Mouse (Mus musculus) C2C12 (cell line): ENCODE data around the gene Gm37240. TPM values are rescaled to one million over a fixed set of nuclear protein-coding genes. Genes with fewer than 3 reads are reported as not detected.

Experiments
- H3K27me3 ChIP-seq: one replicate; pipeline ENCODE4 v1.6.1; 2011; ENCODE audit not compliant: control insufficient read depth, insufficient read depth, insufficient read length
- H3K36me3 ChIP-seq: one replicate; pipeline ENCODE4 v1.6.1; 2011; ENCODE audit not compliant: control insufficient read depth, insufficient read depth
- H3K4me3 ChIP-seq: one replicate; pipeline ENCODE4 v1.5.1; 2011; ENCODE audit warnings: mild to moderate bottlenecking, control low read depth; ENCODE audit not compliant: poor library complexity, insufficient read depth, severe bottlenecking
- H3K79me2 ChIP-seq: one replicate; pipeline ENCODE4 v1.6.1; 2011; ENCODE audit not compliant: control insufficient read depth, insufficient read depth
- H3K79me3 ChIP-seq: one replicate; pipeline ENCODE4 v1.6.1; 2011; ENCODE audit warnings: low read depth, control low read depth
- H3ac ChIP-seq: one replicate; pipeline ENCODE3; 2011; ENCODE audit warnings: low read depth; ENCODE audit not compliant: control insufficient read depth, insufficient read length
- CEBPB ChIP-seq: IDR thresholded peaks from one replicate; pipeline ENCODE4 v1.6.1; 2011; ENCODE audit warnings: low read depth, mild to moderate bottlenecking, control low read depth, moderate library complexity
- CTCF ChIP-seq: IDR thresholded peaks from one replicate; pipeline ENCODE4 v1.5.1; 2011; ENCODE audit not compliant: control insufficient read depth, insufficient read depth, insufficient read length
- FOSL1 ChIP-seq: IDR thresholded peaks from one replicate; pipeline ENCODE4 v1.8.0; 2011; ENCODE audit warnings: mild to moderate bottlenecking, low read length; ENCODE audit not compliant: poor library complexity, insufficient read depth, severe bottlenecking
- MAX ChIP-seq: IDR thresholded peaks from one replicate; pipeline ENCODE4 v1.6.1; 2011; ENCODE audit warnings: mild to moderate bottlenecking, control low read depth
- MYOD1 ChIP-seq: IDR thresholded peaks from one replicate; pipeline ENCODE4 v1.6.1; 2011; ENCODE audit warnings: low read depth; ENCODE audit not compliant: control insufficient read depth, insufficient read length
- MYOG ChIP-seq: IDR thresholded peaks from one replicate; pipeline ENCODE4 v1.6.1; 2011; ENCODE audit not compliant: control insufficient read depth, insufficient read length; ENCODE audit errors: extremely low read depth
- USF1 ChIP-seq: IDR thresholded peaks from one replicate; pipeline ENCODE4 v1.6.1; 2011; ENCODE audit warnings: low read depth, mild to moderate bottlenecking, control low read depth, moderate library complexity
- polyA plus RNA-seq: library from polyadenylated mRNA; unstranded; fragments of >200 nt; fragmentation: generic; extraction: Trizol; gene quantifications from one replicate; pipeline ENCODE4 v1.2.1, GENCODE M21; 2012; ENCODE audit warnings: missing spikeins

Gene Gm37240
- polyA plus RNA-seq, 1 experiment = 7.3 TPM

DNA sequence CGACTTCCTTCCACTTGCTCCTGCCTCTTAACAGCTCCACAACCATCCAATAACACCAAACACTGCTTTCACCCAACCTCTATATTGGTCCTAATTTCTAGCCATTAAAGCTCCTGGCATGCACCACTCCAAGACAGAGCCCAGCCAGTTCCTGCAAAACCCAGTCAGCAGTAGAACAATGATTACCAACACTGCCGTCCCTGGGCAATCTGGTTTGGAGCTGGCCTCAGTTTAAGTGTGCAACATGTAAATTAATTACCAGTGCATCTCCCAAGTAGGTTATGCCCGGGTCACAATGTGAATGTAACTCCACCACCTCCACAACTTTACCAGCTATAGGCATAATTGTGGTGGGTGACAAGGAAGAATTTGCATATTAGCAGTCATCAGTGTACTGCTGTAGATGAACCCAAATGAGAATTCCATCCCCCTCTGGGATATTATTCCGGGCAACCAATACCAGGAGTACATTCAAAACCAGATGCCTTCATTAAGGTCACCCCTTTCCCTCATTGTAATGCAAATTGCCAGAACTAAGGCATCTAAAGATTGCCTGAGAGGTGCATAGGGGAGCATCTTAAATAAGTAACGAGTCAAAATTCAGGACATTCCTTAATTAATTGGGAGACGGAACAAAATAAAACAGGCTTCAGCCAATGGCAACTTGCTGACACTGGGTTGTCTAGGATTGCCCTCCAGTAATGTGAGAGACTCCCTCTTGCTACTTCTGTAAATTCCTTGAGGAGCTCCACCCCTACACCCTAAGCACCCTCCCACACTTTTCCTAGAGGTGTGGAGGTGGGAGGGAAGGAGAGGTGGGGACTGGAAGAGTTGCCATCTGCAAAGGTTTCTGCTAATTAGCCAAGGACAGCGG, 549.2 kb downstream of the Gm37240 start:
- TF ChIP-seq MYOG (no peak), CTCF (no peak), FOSL1 (no peak), MYOD1 (no peak), MAX (no peak), USF1 (no peak), CEBPB (no peak)
- Histone ChIP-seq H3ac (no peak overlapping the region), H3K79me2 (no peaks in the 10 kb centered on the region)

DNA sequence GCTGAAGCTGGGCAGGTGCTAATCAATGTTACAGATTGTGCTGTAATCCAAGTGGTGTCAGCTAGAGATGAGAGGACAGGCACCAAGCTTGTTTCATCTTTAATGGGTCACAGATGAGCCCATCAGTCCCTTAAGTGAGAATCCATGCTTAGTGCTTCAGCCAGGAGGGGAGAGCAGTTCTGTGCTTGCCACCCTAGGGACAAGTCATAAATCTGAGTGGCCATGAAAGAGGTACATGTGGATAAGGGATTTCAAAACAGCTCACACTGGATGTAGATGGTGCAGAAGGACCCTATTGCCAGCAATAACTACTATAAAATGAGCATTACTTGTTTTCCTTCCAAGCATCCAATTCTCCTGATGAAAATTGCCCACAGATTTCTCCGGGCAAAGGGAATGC, 551.8 kb downstream of the Gm37240 start:
- no peaks in the 10 kb centered on the region for H3K79me2 ChIP-seq
- TF ChIP-seq USF1 (no peak), CTCF (no peak), FOSL1 (no peak), CEBPB (no peak), MAX (no peak), MYOG (no peak), MYOD1 (no peak)

More for the DNA sequence above, 549.2 kb downstream of the Gm37240 start:
- Histone ChIP-seq H3K4me3 (no peak overlapping the region), H3K27me3 (no peaks in the 10 kb centered on the region), H3K36me3 (no peaks in the 10 kb centered on the region), H3K79me3 (no peaks in the 10 kb centered on the region)

DNA sequence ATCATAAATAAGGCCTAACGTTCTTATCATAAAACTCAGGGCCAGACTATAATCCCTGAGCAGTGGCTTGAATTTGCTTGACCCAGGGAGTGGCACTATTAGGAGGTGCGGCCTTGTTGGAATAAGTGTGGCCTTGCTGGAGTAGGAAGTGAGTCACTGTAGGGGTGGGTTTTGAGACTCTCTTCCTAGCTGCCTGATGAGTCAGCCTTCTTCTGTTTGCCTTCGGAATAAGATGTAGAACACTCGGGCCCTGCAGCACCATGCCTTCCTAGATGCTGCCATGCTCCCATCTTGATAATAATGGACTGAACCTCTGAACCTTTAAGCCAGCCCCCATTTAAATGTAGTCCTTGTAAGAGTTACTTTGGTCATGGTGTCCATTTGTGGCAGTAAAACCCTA, 555.0 kb downstream of the Gm37240 start:
- TF ChIP-seq USF1 = no peak
- no peak for TF ChIP-seq MYOG
- no peak for TF ChIP-seq MAX
- no peak for TF ChIP-seq CEBPB
- no peak for TF ChIP-seq FOSL1
- no peak for TF ChIP-seq MYOD1
- TF ChIP-seq CTCF = no peak
- Histone ChIP-seq H3ac (no peak overlapping the region), H3K79me2 (no peaks in the 10 kb centered on the region), H3K79me3 (no peaks in the 10 kb centered on the region), H3K36me3 (no peaks in the 10 kb centered on the region), H3K4me3 (no peak overlapping the region), H3K27me3 (no peaks in the 10 kb centered on the region)

More for the DNA sequence above, 551.8 kb downstream of the Gm37240 start:
- Histone ChIP-seq H3K36me3 (no peaks in the 10 kb centered on the region), H3K79me3 (no peaks in the 10 kb centered on the region), H3K27me3 (no peaks in the 10 kb centered on the region), H3K4me3 (no peak overlapping the region), H3ac (no peak overlapping the region)

DNA sequence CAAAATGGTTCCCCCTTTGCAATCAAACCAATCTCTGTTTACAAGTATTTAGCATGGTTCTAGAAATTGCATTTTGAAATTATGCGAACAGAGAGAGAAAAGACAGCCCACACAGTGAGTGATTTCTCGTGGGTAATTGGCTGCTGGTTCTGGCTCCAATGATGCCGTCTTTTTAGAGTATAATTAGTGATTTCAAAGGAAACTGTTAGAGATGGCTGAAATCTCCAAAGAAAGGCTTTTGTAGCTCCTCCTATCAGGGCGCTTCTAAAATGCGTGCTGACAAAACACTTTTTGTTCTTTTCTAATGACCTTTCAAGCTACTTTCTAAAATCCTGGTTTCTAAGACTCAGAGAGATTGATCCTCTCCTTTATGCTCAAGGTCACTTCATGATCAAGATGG, 569.1 kb downstream of the Gm37240 start:
- Histone ChIP-seq H3K79me2 (no peaks in the 10 kb centered on the region), H3ac (no peak overlapping the region), H3K4me3 (no peak overlapping the region), H3K36me3 (no peaks in the 10 kb centered on the region), H3K79me3 (no peaks in the 10 kb centered on the region), H3K27me3 (no peaks in the 10 kb centered on the region)
- TF ChIP-seq MAX (no peak), CTCF (no peak), CEBPB (no peak)

DNA sequence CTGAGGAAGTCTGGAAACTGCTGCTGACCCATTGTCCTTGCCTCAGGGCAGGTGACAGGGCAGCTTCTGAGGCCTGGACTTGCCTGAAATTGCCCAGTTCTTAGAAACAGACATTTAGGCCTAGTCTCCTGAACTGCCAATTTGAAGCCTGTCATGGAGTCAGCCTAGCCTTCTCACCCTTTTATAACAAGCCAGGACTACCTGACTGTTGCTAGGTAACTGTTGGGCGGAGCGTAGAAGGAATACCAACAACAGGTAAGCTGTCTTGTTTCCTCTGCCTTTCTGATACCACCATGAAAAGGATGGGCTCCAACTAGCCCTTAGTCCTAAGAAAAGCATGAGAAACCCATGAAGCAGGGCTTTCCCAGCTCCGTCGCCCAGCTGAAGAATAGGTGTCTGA, 570.0 kb downstream of the Gm37240 start:
- Histone ChIP-seq H3K36me3 (no peaks in the 10 kb centered on the region), H3ac (no peak overlapping the region), H3K4me3 (no peak overlapping the region), H3K79me2 (no peaks in the 10 kb centered on the region), H3K79me3 (no peaks in the 10 kb centered on the region), H3K27me3 (no peaks in the 10 kb centered on the region)
- TF ChIP-seq CTCF (no peak), FOSL1 (no peak), MYOD1 (no peak), USF1 (no peak), CEBPB (no peak), MAX (no peak), MYOG (no peak)

DNA sequence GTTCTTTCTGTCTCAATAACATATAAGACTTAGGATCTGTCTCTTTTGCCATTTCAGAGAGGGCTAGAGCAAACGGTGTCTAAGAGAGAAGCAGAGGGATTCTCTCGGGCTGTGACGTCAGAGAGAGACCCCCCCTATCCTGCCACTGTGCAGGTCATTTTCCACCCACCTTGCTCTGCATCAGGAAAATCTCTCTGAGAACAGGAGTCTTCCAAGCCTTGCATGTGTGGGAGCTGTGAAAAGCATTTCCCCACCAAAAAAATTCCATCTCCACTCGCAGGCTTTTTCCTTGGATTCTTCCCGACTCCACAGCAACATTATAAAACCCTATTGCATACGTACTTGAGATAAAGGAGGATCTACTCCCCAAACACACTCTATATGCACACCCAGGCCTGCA, 572.4 kb downstream of the Gm37240 start:
- Histone ChIP-seq H3K79me2 (no peaks in the 10 kb centered on the region), H3K4me3 (no peak overlapping the region), H3K27me3 (no peaks in the 10 kb centered on the region), H3ac (no peak overlapping the region), H3K79me3 (no peaks in the 10 kb centered on the region), H3K36me3 (no peaks in the 10 kb centered on the region)
- TF ChIP-seq FOSL1 = no peak
